Mouse (Mus musculus): ENCODE data around the gene 1700003F12Rik.

- TF ChIP-seq CTCF (conservative IDR thresholded peaks at IDR 0.05; ENCODE audit: insufficient read depth, insufficient read length, low read depth, low read length), result no peak
- TF ChIP-seq POLR2A (IDR thresholded peaks at IDR 0.05; ENCODE audit: low read depth, low read length), result no peak
These were observed 36.7 kb upstream of the 1700003F12Rik start for GRCm38 (mm10) chr2:154510141-154510540.
